Mouse (Mus musculus) forebrain, embryonic 16.5 days (tissue): ENCODE results near the gene Rpl7a. TPM values are rescaled to one million over a fixed set of nuclear protein-coding genes. Genes with fewer than 3 reads are reported as not detected.

Source experiments
- ATAC-seq: fragments of 200-750 bp; cut with Nextera tagmentation; 2 replicates; pipeline ENCODE4 v1.8.0; 2017; ENCODE audit warnings: mild to moderate bottlenecking, moderate library complexity
- H3K27ac ChIP-seq: fragments of 300-500 bp; sonication (generic); 2 replicates; pipeline ENCODE4 v1.5.1; 2014; ENCODE audit warnings: low read length, control low read depth
- H3K27me3 ChIP-seq: fragments of 300-500 bp; sonication (generic); replicated peaks from 2 replicates; pipeline ENCODE4 v1.6.1; 2014; ENCODE audit warnings: low read length; ENCODE audit not compliant: control insufficient read depth, insufficient read depth
- H3K36me3 ChIP-seq: fragments of 300-500 bp; sonication (generic); 2 replicates; pipeline ENCODE4 v1.6.1; 2014; ENCODE audit not compliant: control insufficient read depth, insufficient read depth
- H3K4me1 ChIP-seq: fragments of 300-500 bp; sonication (generic); replicated peaks from 2 replicates; pipeline ENCODE4 v1.6.1; 2014; ENCODE audit warnings: low read length; ENCODE audit not compliant: control insufficient read depth, insufficient read depth
- H3K4me2 ChIP-seq: fragments of 300-500 bp; sonication (generic); 2 replicates; pipeline ENCODE4 v1.6.1; 2014; ENCODE audit warnings: mild to moderate bottlenecking, low read length, control low read depth
- H3K4me3 ChIP-seq: fragments of 300-500 bp; sonication (generic); replicated peaks from 2 replicates; pipeline ENCODE4 v1.5.1; 2014; ENCODE audit warnings: mild to moderate bottlenecking, low read length, control low read depth
- H3K9ac ChIP-seq: fragments of 300-500 bp; sonication (generic); replicated peaks from 2 replicates; pipeline ENCODE4 v1.6.1; 2014; ENCODE audit warnings: low read depth, low read length, control low read depth
- H3K9me3 ChIP-seq: fragments of 300-500 bp; sonication (generic); 2 replicates; pipeline ENCODE4 v1.6.1; 2016; ENCODE audit warnings: low read length; ENCODE audit not compliant: control insufficient read depth
- WGBS: fragments of 180-500 bp; shearing (Covaris S2); extraction: QIAGEN DNeasy Blood & Tissue Kit; methylation state at CpG from one replicate; pipeline ENCODE4 v1.1.7; 2014; 5-methylcytosine and 5-hydroxymethylcytosine counted together
- polyA plus RNA-seq: library from polyadenylated mRNA; unstranded; fragments of >200 nt; fragmentation: Nextera tagmentation; extraction: Ambion mirVana; gene quantifications from 2 replicates; pipeline ENCODE4 v1.2.1, GENCODE M21; 2015

The Rpl7a gene
- polyA plus RNA-seq, 1 experiment from 2014 or later: 501 TPM

GRCm38 (mm10) chr2:26912253-26912770 lies 1.7 kb downstream of the Rpl7a start:
- Histone ChIP-seq H3K4me2 (peak overlapping the region; percentile 98), H3K4me1 (peaks cover 48% of the 10 kb centered on the region), H3K27me3 (no peaks in the 10 kb centered on the region), H3K27ac (no peak overlapping the region), H3K9ac (peak overlapping the region; percentile 84), H3K9me3 (no peaks in the 10 kb centered on the region), H3K4me3 (peak overlapping the region; percentile 84), H3K36me3 (peaks cover 35% of the 10 kb centered on the region)
- no peak for ATAC-seq
- 65% methylated on average over 5 of the region's 5 CpGs for WGBS

DNA sequence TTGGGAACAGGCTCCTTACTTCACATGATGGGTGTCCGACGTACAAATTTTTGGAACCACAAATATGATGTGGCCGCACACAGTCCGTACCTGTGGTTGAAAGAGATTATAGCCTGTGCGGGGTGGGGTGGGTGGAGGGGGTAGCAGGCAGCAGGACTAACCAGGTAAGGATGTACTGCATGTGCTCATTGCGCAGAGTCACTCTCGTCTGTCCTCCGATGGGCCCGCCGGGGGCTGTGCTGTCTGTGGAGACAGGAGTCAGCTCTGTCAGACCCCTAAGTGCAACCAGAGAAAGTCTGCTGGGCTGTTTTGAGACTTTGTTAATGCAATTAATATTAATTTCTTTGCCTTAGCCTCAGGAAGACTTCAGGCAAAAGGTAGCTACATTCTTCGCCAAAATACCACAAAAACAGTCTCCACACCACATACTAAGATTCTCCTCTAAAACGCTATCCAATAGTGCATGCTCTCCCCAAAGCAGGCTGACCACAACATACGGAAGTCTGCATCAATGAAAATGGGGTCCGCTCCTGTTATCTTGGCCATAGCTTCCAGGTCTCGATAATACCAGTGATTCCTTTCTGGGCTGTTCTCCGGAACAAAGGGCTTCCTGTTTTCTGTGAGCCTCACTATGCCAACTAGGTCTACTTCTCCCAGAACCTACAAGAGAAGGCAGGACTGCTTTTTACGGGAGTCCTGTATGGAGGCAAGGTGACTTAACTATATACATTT lies 3.0 kb downstream of the Rpl7a start:
- no peak for ATAC-seq
- Histone ChIP-seq H3K9ac (no peak overlapping the region), H3K4me3 (no peak overlapping the region), H3K9me3 (no peaks in the 10 kb centered on the region), H3K36me3 (peaks cover 29% of the 10 kb centered on the region), H3K27me3 (no peaks in the 10 kb centered on the region), H3K4me2 (no peak overlapping the region), H3K4me1 (peaks cover 52% of the 10 kb centered on the region), H3K27ac (no peak overlapping the region)
- WGBS: 85% methylated on average over 17 of the region's 17 CpGs

DNA sequence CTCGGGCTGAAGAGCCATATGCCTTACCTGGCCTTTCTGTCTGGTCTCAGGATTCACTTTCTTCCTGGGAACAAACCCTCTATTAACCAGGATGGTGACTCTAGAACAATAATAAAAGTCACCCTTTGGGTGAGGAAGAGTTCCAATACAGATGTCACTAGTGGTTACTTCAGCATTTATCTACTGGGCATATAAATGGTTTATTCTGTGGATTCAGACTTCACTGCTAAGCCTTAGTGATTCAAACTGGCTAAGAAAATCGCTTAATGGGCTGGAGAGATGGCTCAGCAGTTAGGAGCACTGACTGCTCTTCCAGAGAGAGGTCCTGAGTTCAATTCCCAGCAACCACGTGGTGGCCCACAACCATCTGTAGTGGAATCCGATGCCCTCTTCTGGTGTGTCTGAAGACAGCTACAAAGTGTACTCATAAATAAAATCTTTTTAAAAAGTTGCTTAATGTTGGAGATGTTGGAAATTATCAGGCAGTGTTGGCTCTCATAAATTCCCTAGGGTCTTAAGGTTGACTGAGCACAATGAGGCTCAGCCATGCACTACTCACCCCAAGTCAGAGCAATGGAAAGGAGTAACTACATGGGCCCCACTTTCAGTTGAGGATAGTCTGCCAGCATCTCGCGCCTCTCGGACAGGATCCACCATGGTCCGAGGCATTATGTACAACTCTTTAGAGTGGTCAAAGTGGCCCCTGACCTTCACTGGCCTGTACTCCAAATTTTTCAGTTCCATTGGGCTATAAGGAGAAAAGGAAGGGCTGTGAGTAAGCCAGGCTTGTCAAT lies 3.8 kb downstream of the Rpl7a start:
- Histone ChIP-seq H3K9ac (no peak overlapping the region), H3K4me2 (no peak overlapping the region), H3K27ac (no peak overlapping the region), H3K36me3 (peaks cover 36% of the 10 kb centered on the region), H3K27me3 (no peaks in the 10 kb centered on the region), H3K9me3 (no peaks in the 10 kb centered on the region), H3K4me3 (no peak overlapping the region), H3K4me1 (peaks cover 45% of the 10 kb centered on the region)
- ATAC-seq: no peak
- WGBS: 59% methylated on average over 8 of the region's 8 CpGs

DNA sequence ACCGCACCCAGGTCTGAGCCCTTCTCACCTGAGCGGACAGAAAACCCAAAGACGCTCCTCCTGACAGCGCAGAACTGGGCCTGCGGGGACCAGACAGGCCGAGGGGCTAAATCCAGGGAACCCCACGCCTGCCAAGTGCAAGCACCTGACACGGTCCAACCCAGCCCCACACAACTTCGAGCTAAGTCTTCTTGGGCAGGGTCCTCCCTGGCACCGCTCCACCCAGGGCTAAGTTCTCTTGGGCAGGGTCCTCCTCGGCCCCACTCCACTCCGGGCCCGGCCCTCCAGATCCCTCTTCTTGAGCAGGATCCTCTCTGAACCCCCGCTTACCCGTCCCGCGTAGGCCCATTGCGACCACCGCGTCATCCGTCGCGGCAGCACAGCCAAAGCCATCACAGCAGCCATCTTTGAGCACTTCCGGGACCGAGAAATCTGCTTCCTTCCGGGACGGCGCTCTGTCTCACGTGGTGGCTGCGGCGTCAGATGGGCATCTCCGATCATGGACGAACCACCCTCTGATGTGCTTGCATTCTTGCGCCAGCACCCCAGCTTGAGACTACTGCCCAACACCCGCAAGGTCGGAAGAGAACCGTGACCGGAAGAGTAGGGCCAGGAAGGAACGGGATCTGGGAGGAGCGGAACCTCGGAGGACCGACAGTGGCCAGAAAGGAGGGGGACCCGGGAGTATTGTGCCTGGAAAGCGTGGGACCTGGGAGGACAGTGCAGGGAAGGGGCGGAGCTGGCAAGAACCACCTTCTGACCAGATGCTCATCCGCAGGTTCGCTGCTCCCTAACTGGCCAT lies 5.6 kb downstream of the Rpl7a start, which contains the start of the genes Surf2 and Surf1:
Gene Surf2 (plus strand): TSS at position 441 of the 802 bp plus-strand sequence.
Gene Surf1 (minus strand): TSS at position 604 of the 802 bp plus-strand sequence.
- H3K9me3 ChIP-seq: no peaks in the 10 kb centered on the region
- peak within 1 kb of the TSS; percentile 98 for H3K4me2 ChIP-seq
- H3K4me3 ChIP-seq: peak within 1 kb of the TSS; percentile 86
- ATAC-seq: peak; percentile 81
- peak within 1 kb of the TSS; percentile 63 for H3K27ac ChIP-seq
- H3K9ac ChIP-seq: peak within 1 kb of the TSS; percentile 79
- no peaks in the 10 kb centered on the region for H3K27me3 ChIP-seq
- 2% methylated on average over 47 of the region's 47 CpGs for WGBS
- H3K36me3 ChIP-seq: peaks cover 46% of the 10 kb centered on the region
- peaks cover 39% of the 10 kb centered on the region for H3K4me1 ChIP-seq

DNA sequence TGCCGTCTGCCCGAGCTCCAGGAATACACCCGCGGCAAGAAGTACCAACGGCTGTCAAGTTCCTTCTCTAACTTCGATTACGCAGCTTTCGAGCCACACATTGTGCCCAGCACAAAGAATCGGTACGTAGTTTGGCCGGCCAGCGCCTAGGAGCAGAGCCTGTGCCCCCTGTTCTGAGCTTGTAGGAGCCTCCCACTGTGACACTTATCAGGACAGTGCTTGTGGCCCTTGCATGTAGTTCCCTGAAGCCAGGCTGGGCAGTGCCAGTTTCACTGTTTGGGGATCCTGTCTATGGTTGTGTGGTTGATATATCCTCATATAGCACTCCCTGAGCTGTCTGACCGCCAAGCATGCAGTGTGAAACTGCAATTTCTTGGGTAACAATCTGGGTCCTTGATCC lies 6.2 kb downstream of the Rpl7a start:
- peaks cover 52% of the 10 kb centered on the region for H3K36me3 ChIP-seq
- peaks cover 36% of the 10 kb centered on the region for H3K4me1 ChIP-seq
- 4% methylated on average over 13 of the region's 13 CpGs for WGBS
- 0 out of 2 replicates have a peak, but pooled peaks have one; percentile 3 for ATAC-seq
- peak overlapping the region; percentile 79 for H3K9ac ChIP-seq
- no peaks in the 10 kb centered on the region for H3K9me3 ChIP-seq
- peak overlapping the region; percentile 63 for H3K27ac ChIP-seq
- no peaks in the 10 kb centered on the region for H3K27me3 ChIP-seq
- H3K4me3 ChIP-seq: peak overlapping the region; percentile 86
- peak overlapping the region; percentile 98 for H3K4me2 ChIP-seq

DNA sequence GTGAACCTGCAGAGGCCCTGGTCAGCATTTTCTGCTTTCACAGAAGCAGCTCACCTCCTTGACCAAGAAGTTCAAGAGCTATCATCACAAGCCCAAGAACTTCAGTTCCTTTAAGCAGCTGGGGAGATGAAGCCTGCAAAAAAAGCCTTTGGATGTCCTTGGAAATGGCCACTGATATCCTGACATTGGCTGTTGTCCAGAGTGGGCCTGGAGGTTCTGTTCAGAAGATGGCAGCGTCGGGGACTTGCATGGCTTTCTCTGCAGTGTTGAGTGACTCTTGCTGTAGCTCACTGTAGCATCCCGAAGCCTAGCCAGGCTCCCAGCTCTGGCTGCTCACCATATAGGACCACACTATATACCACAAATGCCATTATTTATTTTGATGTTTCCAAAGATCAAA lies 9.1 kb downstream of the Rpl7a start:
- WGBS: 94% methylated on average over 3 of the region's 3 CpGs
- Histone ChIP-seq H3K9me3 (no peaks in the 10 kb centered on the region), H3K4me1 (peaks cover 26% of the 10 kb centered on the region), H3K4me2 (no peak overlapping the region), H3K36me3 (peaks cover 30% of the 10 kb centered on the region), H3K9ac (no peak overlapping the region), H3K27ac (no peak overlapping the region), H3K4me3 (no peak overlapping the region), H3K27me3 (no peaks in the 10 kb centered on the region)
- no peak for ATAC-seq

GRCm38 (mm10) chr2:26920190-26920855 lies 9.8 kb downstream of the Rpl7a start:
- Histone ChIP-seq H3K9me3 (no peaks in the 10 kb centered on the region), H3K27ac (no peak overlapping the region), H3K4me1 (peaks cover 22% of the 10 kb centered on the region), H3K27me3 (no peaks in the 10 kb centered on the region), H3K4me2 (no peak overlapping the region), H3K9ac (no peak overlapping the region), H3K36me3 (peaks cover 32% of the 10 kb centered on the region), H3K4me3 (no peak overlapping the region)
- no peak for ATAC-seq
- 88% methylated on average over 6 of the region's 6 CpGs for WGBS

- H3K9me3 ChIP-seq: no peaks in the 10 kb centered on the region
- ATAC-seq: no peak
- peaks cover 38% of the 10 kb centered on the region for H3K36me3 ChIP-seq
- H3K4me1 ChIP-seq: peaks cover 13% of the 10 kb centered on the region
- no peak overlapping the region for H3K4me3 ChIP-seq
- 80% methylated on average over 9 of the region's 9 CpGs for WGBS
- H3K27ac ChIP-seq: no peak overlapping the region
- H3K27me3 ChIP-seq: no peaks in the 10 kb centered on the region
- no peak overlapping the region for H3K9ac ChIP-seq
- H3K4me2 ChIP-seq: no peak overlapping the region
Observed at GRCm38 (mm10) chr2:26921784-26922183, 11.2 kb downstream of the Rpl7a start.
